Mouse (Mus musculus): ENCODE data around the gene Slc5a10. TPM values are rescaled to one million over a fixed set of nuclear protein-coding genes. Genes with fewer than 3 reads are reported as not detected.

Gene Slc5a10
- total RNA-seq (2022), result not detected

GRCm38 (mm10) chr11:61720636-61721035 lies at the start of gene Slc5a10:
TSS of gene Slc5a10 (minus strand) at chr11:61720826.
- DNase-seq (ENCODE audit: low spot score in 2 of 2), result no peak

GRCm38 (mm10) chr11:61761584-61762407 lies 41.2 kb upstream of the Slc5a10 start, which contains the start of gene Prpsap2:
TSS of gene Prpsap2 (minus strand) at chr11:61762088.
- DNase-seq (ENCODE audit: low spot score in 2 of 2), result peak; percentile 99

GRCm38 (mm10) chr11:61760518-61760917 lies 39.9 kb upstream of the Slc5a10 start:
- no peak for DNase-seq (ENCODE audit: low spot score in 2 of 2)

GRCm38 (mm10) chr11:61757151-61757550 lies 36.5 kb upstream of the Slc5a10 start:
- DNase-seq (ENCODE audit: low spot score in 2 of 2), result no peak

GRCm38 (mm10) chr11:61751612-61752011 lies 31.0 kb upstream of the Slc5a10 start:
- no peak for DNase-seq (ENCODE audit: low spot score in 2 of 2)

GRCm38 (mm10) chr11:61747161-61747560 lies 26.5 kb upstream of the Slc5a10 start:
- DNase-seq (ENCODE audit: low spot score in 2 of 2), result no peak

GRCm38 (mm10) chr11:61745781-61746180 lies 25.2 kb upstream of the Slc5a10 start:
- DNase-seq (ENCODE audit: low spot score in 2 of 2), result no peak

GRCm38 (mm10) chr11:61744460-61744859 lies 23.8 kb upstream of the Slc5a10 start:
- DNase-seq (ENCODE audit: low spot score in 2 of 2), result no peak

GRCm38 (mm10) chr11:61743768-61744167 lies 23.1 kb upstream of the Slc5a10 start:
- DNase-seq (ENCODE audit: low spot score in 2 of 2), result no peak

- no peak for DNase-seq (ENCODE audit: low spot score in 2 of 2)
Measured at GRCm38 (mm10) chr11:61740500-61740899, 19.9 kb upstream of the Slc5a10 start.

- DNase-seq (ENCODE audit: low spot score in 2 of 2), result no peak
Measured at GRCm38 (mm10) chr11:61737290-61737689, 16.7 kb upstream of the Slc5a10 start.

- no peak for DNase-seq (ENCODE audit: low spot score in 2 of 2)
Measured at GRCm38 (mm10) chr11:61732672-61733071, 12.0 kb upstream of the Slc5a10 start.

GRCm38 (mm10) chr11:61728037-61728436 lies 7.4 kb upstream of the Slc5a10 start:
- DNase-seq (ENCODE audit: low spot score in 2 of 2), result no peak

GRCm38 (mm10) chr11:61722077-61722476 lies 1.5 kb upstream of the Slc5a10 start:
- no peak for DNase-seq (ENCODE audit: low spot score in 2 of 2)

- no peak for DNase-seq (ENCODE audit: low spot score in 2 of 2)
Measured at GRCm38 (mm10) chr11:61719826-61720225, 800 bp downstream of the Slc5a10 start.

- DNase-seq (ENCODE audit: low spot score in 2 of 2), result no peak
Measured at GRCm38 (mm10) chr11:61719387-61719786, 1.2 kb downstream of the Slc5a10 start.

- no peak for DNase-seq (ENCODE audit: low spot score in 2 of 2)
Measured at GRCm38 (mm10) chr11:61717990-61718389, 2.6 kb downstream of the Slc5a10 start.

GRCm38 (mm10) chr11:61715130-61715529 lies 5.5 kb downstream of the Slc5a10 start:
- DNase-seq (ENCODE audit: low spot score in 2 of 2), result no peak

GRCm38 (mm10) chr11:61714346-61715117 lies 6.1 kb downstream of the Slc5a10 start:
- DNase-seq (ENCODE audit: low spot score in 2 of 2), result peak; percentile 42 to 46

GRCm38 (mm10) chr11:61713157-61713855 lies 7.3 kb downstream of the Slc5a10 start:
- DNase-seq (ENCODE audit: low spot score in 2 of 2), result peak in 1 of 2 experiments; percentile 30

- no peak for DNase-seq (ENCODE audit: low spot score in 2 of 2)
Measured at GRCm38 (mm10) chr11:61708928-61709327, 11.7 kb downstream of the Slc5a10 start.

- DNase-seq (ENCODE audit: low spot score in 2 of 2), result no peak
Measured at GRCm38 (mm10) chr11:61706232-61706631, 14.4 kb downstream of the Slc5a10 start.
